Mouse (Mus musculus) heart, embryonic 12.5 days (tissue): ENCODE data around the gene Pcbp4. TPM values are rescaled to one million over a fixed set of nuclear protein-coding genes. Genes with fewer than 3 reads are reported as not detected.

Source experiments
- ATAC-seq: fragments of 200-750 bp; cut with Nextera tagmentation; 2 replicates; pipeline ENCODE4 v1.8.0; 2017; ENCODE audit warnings: moderate TSS enrichment, moderate library complexity; ENCODE audit not compliant: insufficient number of reproducible peaks, low FRiP score
- H3K27ac ChIP-seq: fragments of 300-500 bp; sonication (generic); 2 replicates; pipeline ENCODE4 v1.5.1; 2016; ENCODE audit warnings: mild to moderate bottlenecking, moderate library complexity; ENCODE audit not compliant: poor library complexity, severe bottlenecking
- H3K27me3 ChIP-seq: fragments of 300-500 bp; sonication (generic); replicated peaks from 2 replicates; pipeline ENCODE4 v1.6.1; 2016; ENCODE audit warnings: mild to moderate bottlenecking, moderate library complexity
- H3K36me3 ChIP-seq: fragments of 300-500 bp; sonication (generic); 2 replicates; pipeline ENCODE4 v1.6.1; 2016; ENCODE audit warnings: mild to moderate bottlenecking, moderate library complexity
- H3K4me1 ChIP-seq: fragments of 300-500 bp; sonication (generic); replicated peaks from 2 replicates; pipeline ENCODE4 v1.6.1; 2016; ENCODE audit warnings: mild to moderate bottlenecking
- H3K4me2 ChIP-seq: fragments of 300-500 bp; sonication (generic); 2 replicates; pipeline ENCODE4 v1.6.1; 2016; ENCODE audit warnings: mild to moderate bottlenecking, moderate library complexity
- H3K4me3 ChIP-seq: fragments of 300-500 bp; sonication (generic); 2 replicates; pipeline ENCODE4 v1.5.1; 2016; ENCODE audit warnings: mild to moderate bottlenecking
- H3K9ac ChIP-seq: fragments of 300-500 bp; sonication (generic); 2 replicates; pipeline ENCODE4 v1.6.1; 2016; ENCODE audit warnings: mild to moderate bottlenecking, moderate library complexity
- H3K9me3 ChIP-seq: fragments of 300-500 bp; sonication (generic); replicated peaks from 2 replicates; pipeline ENCODE4 v1.6.1; 2016; ENCODE audit warnings: mild to moderate bottlenecking, moderate library complexity
- WGBS: fragments of 180-500 bp; shearing (Covaris S2); methylation state at CpG from one replicate; pipeline ENCODE4 v1.1.7; 2016; 5-methylcytosine and 5-hydroxymethylcytosine counted together
- polyA plus RNA-seq: library from polyadenylated mRNA; unstranded; fragments of >200 nt; fragmentation: Nextera tagmentation; extraction: Ambion mirVana; gene quantifications from 2 replicates; pipeline ENCODE4 v1.2.1, GENCODE M21; 2016

Gene Pcbp4
- polyA plus RNA-seq, 1 experiment from 2014 or later, result 96.9 TPM

- Histone ChIP-seq H3K9ac (no peak overlapping the region), H3K9me3 (no peaks in the 10 kb centered on the region; the same call in 1 of the 2 replicates), H3K36me3 (no peaks in the 10 kb centered on the region), H3K4me1 (peaks cover 15% of the 10 kb centered on the region), H3K27ac (no peak overlapping the region), H3K4me2 (peak overlapping the region; percentile 23), H3K4me3 (no peak overlapping the region), H3K27me3 (peaks cover 50% of the 10 kb centered on the region)
- ATAC-seq, result no peak
- 37% methylated on average over 13 of the region's 13 CpGs for WGBS
Observed at GRCm38 (mm10) chr9:106512729-106513450, 59.8 kb downstream of the Pcbp4 start.

- no peak overlapping the region for H3K4me3 ChIP-seq
- no peak overlapping the region for H3K27ac ChIP-seq
- no peak overlapping the region for H3K9ac ChIP-seq
- H3K4me1 ChIP-seq, result peaks cover 15% of the 10 kb centered on the region
- WGBS, result 77% methylated on average over 6 of the region's 6 CpGs
- H3K4me2 ChIP-seq, result no peak overlapping the region
- H3K36me3 ChIP-seq, result no peaks in the 10 kb centered on the region
- H3K9me3 ChIP-seq, result no peaks in the 10 kb centered on the region; the same call in 1 of the 2 replicates
- peaks cover 46% of the 10 kb centered on the region for H3K27me3 ChIP-seq
- ATAC-seq, result no peak
Observed at GRCm38 (mm10) chr9:106513566-106513965, 60.5 kb downstream of the Pcbp4 start.

Other genes starting within 250 kb of the Pcbp4 start
- not detected in 2 replicates for gene Tlr9, start 230.7 kb upstream of the Pcbp4 start, polyA plus RNA-seq
- 129 and 133 TPM in 2 replicates for gene Alas1, start 204.6 kb upstream of the Pcbp4 start, polyA plus RNA-seq
- gene Poc1a, start 172.2 kb upstream of the Pcbp4 start, polyA plus RNA-seq, result 27.8 and 30.0 TPM in 2 replicates
- gene Dusp7, start 84.7 kb upstream of the Pcbp4 start, polyA plus RNA-seq, result 16.9 and 20.1 TPM in 2 replicates
- 608 and 648 TPM in 2 replicates for gene Rpl29, start 23.8 kb upstream of the Pcbp4 start, polyA plus RNA-seq
- 26.9 and 27.1 TPM in 2 replicates for gene Acy1, start 15.0 kb upstream of the Pcbp4 start, polyA plus RNA-seq
- 4.8 and 5.1 TPM in 2 replicates for gene Abhd14b, start 5.8 kb upstream of the Pcbp4 start, polyA plus RNA-seq
- 39.7 and 44.4 TPM in 2 replicates for gene Abhd14a, start 5.6 kb upstream of the Pcbp4 start, polyA plus RNA-seq
- 0.41 and 0.46 TPM in 2 replicates for gene Gpr62, start 12.6 kb downstream of the Pcbp4 start, polyA plus RNA-seq
- gene Rrp9, start 22.7 kb downstream of the Pcbp4 start, polyA plus RNA-seq, result 32.5 and 34.5 TPM in 2 replicates
- gene Parp3, start 23.7 kb downstream of the Pcbp4 start, polyA plus RNA-seq, result 1.0 and 1.6 TPM in 2 replicates
- not detected in 2 replicates for gene Iqcf1, start 46.7 kb downstream of the Pcbp4 start, polyA plus RNA-seq
- not detected in 2 replicates for gene Iqcf5, start 61.3 kb downstream of the Pcbp4 start, polyA plus RNA-seq
- gene Iqcf3, start 108.3 kb downstream of the Pcbp4 start, polyA plus RNA-seq, result not detected in 2 replicates
- gene Iqcf4, start 117.7 kb downstream of the Pcbp4 start, polyA plus RNA-seq, result not detected in 2 replicates
- not detected in 2 replicates for gene Iqcf6, start 173.3 kb downstream of the Pcbp4 start, polyA plus RNA-seq
- not detected in 2 replicates for gene Grm2, start 202.8 kb downstream of the Pcbp4 start, polyA plus RNA-seq
- gene Tex264, start 232.6 kb downstream of the Pcbp4 start, polyA plus RNA-seq, result 37.3 and 39.4 TPM in 2 replicates